8 mouse cellular contexts compared by ENCODE assay signal in genomic region chr10:8323304-8323765, GRCm38 (mm10).
A peak's percentile ranks its signal among the peaks of the same experiment; 100 is the strongest.
DNase-seq lines count a peak whose midpoint lies in the region; ATAC-seq and TF ChIP-seq lines count a peak whose summit lies in the region.
"Had no signal": no experiment of that assay in that cellular context is flagged by ENCODE, and none has a peak within 500 bp of the region (broad histone marks: within the 10 kb centered on the region; RNA-seq: fewer than 3 reads in every experiment).

No protein-coding gene starts in this region.

- peak; percentile 58 for DNase-seq in ES-E14 (ENCODE audit: low read depth, low spot score)
- DNase-seq in adrenal gland, postnatal 14 days: peak; percentile 77
- DNase-seq in embryonic facial prominence, embryonic 10.5 days (ENCODE audit: low spot score): peak; percentile 70
- peak; percentile 64 to 79 for DNase-seq in heart, postnatal 14 days
- DNase-seq in layer of hippocampus, postnatal 14 days (ENCODE audit: low spot score in 2 of 2): peak; percentile 60 to 77
- peak; percentile 26 to 69 for DNase-seq in spleen, postnatal 10 days (ENCODE audit: low spot score in 2 of 2)

- H3K27ac ChIP-seq in ES-E14 (ENCODE audit: insufficient read depth, low read depth, low read length, poor library complexity, severe bottlenecking): no peak overlapping the region
- no peak overlapping the region for H3K27ac ChIP-seq in embryonic facial prominence, embryonic 10.5 days (replicated peaks)
- H3K27ac ChIP-seq in midbrain, embryonic 13.5 days: no peak overlapping the region
- H3K27ac ChIP-seq: limb, embryonic 15.5 days had no signal

- H3K27me3 ChIP-seq in embryonic facial prominence, embryonic 10.5 days (replicated peaks; ENCODE audit: low read depth, poor library complexity, severe bottlenecking): no peaks in the 10 kb centered on the region
- H3K27me3 ChIP-seq in midbrain, embryonic 13.5 days: no peaks in the 10 kb centered on the region
- H3K27me3 ChIP-seq: limb, embryonic 15.5 days had no signal

- H3K4me2 ChIP-seq in midbrain, embryonic 13.5 days (replicated peaks): no peak overlapping the region
- H3K4me2 ChIP-seq: limb, embryonic 15.5 days had no signal

- no peaks in the 10 kb centered on the region for H3K36me3 ChIP-seq in ES-E14 (ENCODE audit: control insufficient read depth, insufficient read depth, low read length, poor library complexity, severe bottlenecking)
- H3K36me3 ChIP-seq in embryonic facial prominence, embryonic 10.5 days (replicated peaks): 0 out of 2 replicates have a peak, but pooled peaks cover 3% of the 10 kb centered on the region
- H3K36me3 ChIP-seq in midbrain, embryonic 13.5 days: no peaks in the 10 kb centered on the region
- H3K36me3 ChIP-seq: limb, embryonic 15.5 days had no signal

- H3K4me3 ChIP-seq in ES-E14 (ENCODE audit: insufficient read depth in 1 of 2, low read depth in 1 of 2, low read length in 2 of 2, poor library complexity in 1 of 2, severe bottlenecking in 1 of 2): no peak overlapping the region
- H3K4me3 ChIP-seq in embryonic facial prominence, embryonic 10.5 days: no peak overlapping the region
- H3K4me3 ChIP-seq in midbrain, embryonic 13.5 days (replicated peaks): no peak overlapping the region
- H3K4me3 ChIP-seq: limb, embryonic 15.5 days had no signal

- H3K9ac ChIP-seq in ES-E14 (ENCODE audit: insufficient read depth, low read depth, low read length, poor library complexity, severe bottlenecking): no peak overlapping the region
- no peak overlapping the region for H3K9ac ChIP-seq in midbrain, embryonic 13.5 days (replicated peaks)
- H3K9ac ChIP-seq: limb, embryonic 15.5 days had no signal

- H3K4me1 ChIP-seq in ES-E14 (ENCODE audit: control insufficient read depth in 2 of 2, insufficient read depth in 2 of 2, low read length in 2 of 2, poor library complexity in 1 of 2): no peaks in the 10 kb centered on the region
- no peaks in the 10 kb centered on the region; the same call in 1 of the 2 replicates for H3K4me1 ChIP-seq in embryonic facial prominence, embryonic 10.5 days
- H3K4me1 ChIP-seq in midbrain, embryonic 13.5 days (replicated peaks): no peaks in the 10 kb centered on the region
- H3K4me1 ChIP-seq: limb, embryonic 15.5 days had no signal

- ATAC-seq in midbrain, embryonic 13.5 days: peak; percentile 40; the same call in 1 of the 2 replicates

- intact Hi-C loops in heart, postnatal 14 days (cut with DNase I): loop anchor here (2.0 to 10.0 kb wide), 3 partner anchors 195 to 391 kb away; partner anchors contain the start of gene Ust

- no peaks in the 10 kb centered on the region for H3K9me3 ChIP-seq in ES-E14 (ENCODE audit: control insufficient read depth, insufficient read depth, low read depth, low read length)
- H3K9me3 ChIP-seq in embryonic facial prominence, embryonic 10.5 days: no peaks in the 10 kb centered on the region
- H3K9me3 ChIP-seq in midbrain, embryonic 13.5 days: no peaks in the 10 kb centered on the region
- H3K9me3 ChIP-seq: limb, embryonic 15.5 days had no signal

- in situ Hi-C loops in ES-E14 (cut with MboI; ENCODE audit: low sequenced_read_pairs in 2 of 2, unreplicated experiment in 2 of 2): no loop called here

- WGBS in embryonic facial prominence, embryonic 10.5 days: 50% methylated on average over 2 of the region's 2 CpGs
- WGBS in midbrain, embryonic 13.5 days: 45% methylated on average over 2 of the region's 2 CpGs

TF ChIP-seq in ES-E14, 5 proteins besides CTCF, POLR2A, EP300 and RAD21:
- TF ChIP-seq CHD2 (IDR thresholded peaks at IDR 0.05; ENCODE audit: low read depth, low read length): no peak
- TF ChIP-seq ZC3H11A (IDR thresholded peaks at IDR 0.05; ENCODE audit: borderline replicate concordance, low read depth, low read length): peak; percentile 41; the same call in 1 of the 2 replicates
- TF ChIP-seq MAFK (IDR thresholded peaks at IDR 0.05; ENCODE audit: insufficient read depth, low read depth, low read length): no peak
- no peak for TF ChIP-seq HCFC1 (IDR thresholded peaks at IDR 0.05; ENCODE audit: borderline replicate concordance, insufficient read depth, low read length)
- TF ChIP-seq ZNF384 (IDR thresholded peaks at IDR 0.05; ENCODE audit: low read depth, low read length): no peak
